Mouse (Mus musculus) Patski (cell line): ENCODE results near the gene Rad50. TPM values are rescaled to one million over a fixed set of nuclear protein-coding genes. Genes with fewer than 3 reads are reported as not detected.

Source experiments
- ATAC-seq: fragments of 100-300 bp; one replicate; pipeline ENCODE4 v1.8.0; 2021
- CTCF ChIA-PET: fragments of 350-600 bp; sonication (Branson Sonifier 250); formaldehyde crosslinking; loops from one replicate; lab custom pipeline; 2022; ENCODE audit warnings: inconsistent platforms; lab: Charles Lee
- POLR2A ChIA-PET: fragments of 350-600 bp; sonication (Branson Sonifier 250); formaldehyde crosslinking; loops from one replicate; lab custom pipeline; 2022; ENCODE audit warnings: antibody characterized with exemption, inconsistent platforms; lab: Charles Lee
- DNase-seq: peaks from one replicate; pipeline ENCODE4 v3.0.0-alpha.2; 2011; ENCODE audit warnings: low read depth, low spot score
- H3K27me3 ChIP-seq: fragments of 371-371 bp; one replicate; pipeline ENCODE4 v1.5.1; 2021
- CTCF ChIP-seq: fragments of 100-300 bp; IDR thresholded peaks from one replicate; pipeline ENCODE4 v1.5.1; 2021
- in situ Hi-C: fragments of 300-500 bp; cut with MboI; formaldehyde crosslinking; loops from 3 replicates; pipeline ENCODE4 v1.11.1; 2018; ENCODE audit warnings: low pct_unique_long_range_greater_than_20kb, mixed read lengths
- polyA plus RNA-seq: library from polyadenylated mRNA; unstranded; gene quantifications from one replicate; pipeline ENCODE4 v1.2.3, GENCODE M21; 2021

Rad50 gene
- polyA plus RNA-seq, 1 experiment from 2014 or later: 20.9 TPM

- no peaks in the 10 kb centered on the region for H3K27me3 ChIP-seq
- POLR2A ChIA-PET: no interaction called here
- no peak for DNase-seq
- no peak for ATAC-seq
- CTCF ChIA-PET: interaction anchor here (1.2 kb wide), 1 partner anchor 13 kb away, joined by 3 read pairs; no protein-coding TSS in a partner anchor
- in situ Hi-C loops: no loop called here
- no peak for TF ChIP-seq CTCF
Observed at GRCm38 (mm10) chr11:53609231-53609630, 97.9 kb downstream of the Rad50 start.

- ChIA-PET POLR2A (no interaction called here), CTCF (no interaction called here)
- in situ Hi-C loops: no loop called here
- no peak for TF ChIP-seq CTCF
- DNase-seq (no peak), ATAC-seq (no peak)
- no peaks in the 10 kb centered on the region for H3K27me3 ChIP-seq
Observed at GRCm38 (mm10) chr11:53605609-53606008, 101.5 kb downstream of the Rad50 start.

GRCm38 (mm10) chr11:53604983-53605382, 102.1 kb downstream of the Rad50 start:
- DNase-seq (no peak), ATAC-seq (no peak)
- in situ Hi-C loops: no loop called here
- POLR2A ChIA-PET: no interaction called here
- peak; percentile 43 for TF ChIP-seq CTCF
- CTCF ChIA-PET: no interaction called here
- no peaks in the 10 kb centered on the region for H3K27me3 ChIP-seq

Other genes with a start within 250 kb of the Rad50 start
- gene Gm9837, start 236.8 kb downstream of the Rad50 start, polyA plus RNA-seq: not detected
- not detected for gene Gm9945, start 227.2 kb downstream of the Rad50 start, polyA plus RNA-seq
- gene Sowaha, start 227.0 kb downstream of the Rad50 start, polyA plus RNA-seq: not detected
- 55.7 TPM for gene Sept8, start 188.1 kb downstream of the Rad50 start, polyA plus RNA-seq
- gene Kif3a, start 139.9 kb downstream of the Rad50 start, polyA plus RNA-seq: 52.7 TPM
- gene Il4, start 88.7 kb downstream of the Rad50 start, polyA plus RNA-seq: 3.2 TPM
- gene Il13, start 72.6 kb downstream of the Rad50 start, polyA plus RNA-seq: not detected
- not detected for gene Il5, start 13.5 kb upstream of the Rad50 start, polyA plus RNA-seq
- gene Irf1, start 62.7 kb upstream of the Rad50 start, polyA plus RNA-seq: 30.7 TPM
- gene Gm17334, start 65.9 kb upstream of the Rad50 start, polyA plus RNA-seq: 0.44 TPM
- gene Gm12216, start 151.9 kb upstream of the Rad50 start, polyA plus RNA-seq: 0.58 TPM
- 26.7 TPM for gene Slc22a5, start 184.3 kb upstream of the Rad50 start, polyA plus RNA-seq